Mouse (Mus musculus): Measurements from ENCODE around the gene Palm2.

Palm2 gene

DNA sequence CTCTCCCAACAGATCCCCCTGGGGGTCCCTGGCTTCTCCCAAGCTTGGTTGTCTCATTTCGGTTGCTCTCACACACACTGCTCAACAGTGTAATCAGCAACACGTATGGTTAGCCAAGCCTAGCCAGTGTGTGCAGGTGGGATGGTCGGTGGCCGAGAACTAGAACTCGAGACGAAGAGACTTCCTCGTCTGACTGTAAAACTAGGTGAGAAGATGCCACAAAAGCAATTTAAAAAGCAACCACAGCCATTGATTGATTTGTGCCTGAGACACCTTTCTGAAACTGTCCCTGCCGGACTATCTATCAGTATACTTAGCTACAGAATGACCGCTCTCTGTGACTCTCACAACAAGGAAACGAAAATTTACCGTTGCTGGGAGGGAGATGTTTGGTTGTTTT, 321.0 kb downstream of the Palm2 start:
- peak in 1 of 2 experiments; percentile 20 for DNase-seq (ENCODE audit: low spot score in 2 of 2)

- DNase-seq (ENCODE audit: low spot score in 2 of 2) = no peak
Observed at GRCm38 (mm10) chr4:57757997-57758396, 323.9 kb downstream of the Palm2 start.
